Mouse (Mus musculus): ENCODE data around the gene Zfp715. TPM values are rescaled to one million over a fixed set of nuclear protein-coding genes. Genes with fewer than 3 reads are reported as not detected.
"Not testable (repeated sequence)": the region's sequence is repeated elsewhere in the genome, so short reads cannot be mapped to it uniquely, and the experiment has no call there.

The Zfp715 gene
- 10 to 100 TPM; 15.6 to 17.0 TPM for total RNA-seq (2021)
- long read RNA-seq, experiment 1, full-length matches to known transcripts: 12 of 29 reads
- long read RNA-seq, experiment 1, partial matches to known transcripts: 0 of 29 reads
- long read RNA-seq, experiment 1, other reads (novel, unspliced or antisense): 17 of 29 reads
- long read RNA-seq, experiment 2, full-length matches to known transcripts: 11 of 20 reads
- long read RNA-seq, experiment 2, partial matches to known transcripts: 0 of 20 reads
- long read RNA-seq, experiment 2, other reads (novel, unspliced or antisense): 9 of 20 reads

DNA sequence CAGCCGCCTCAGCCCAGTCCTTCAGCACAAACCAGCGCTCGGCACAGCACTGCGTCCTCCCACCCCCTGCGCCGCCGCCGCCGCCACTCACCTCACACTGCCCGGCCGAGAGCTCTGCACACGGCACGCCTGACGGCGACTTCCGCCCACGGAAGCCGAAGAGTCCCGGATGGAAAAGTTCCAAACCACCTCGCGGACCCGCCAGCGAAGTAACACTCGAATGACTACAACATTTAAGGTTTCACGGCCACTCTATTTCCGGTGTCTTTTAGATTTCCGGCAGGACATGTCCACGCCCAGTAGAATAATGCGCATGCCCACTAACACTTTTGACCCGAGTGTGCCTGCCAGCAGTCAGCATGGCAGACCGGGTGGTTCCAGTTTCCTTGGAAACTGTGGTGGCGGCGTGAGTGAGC lies at the start of gene Zfp715:
Gene Zfp715 (minus strand): TSS at position 282 of the 416 bp plus-strand sequence.
- DNase-seq: peak; percentile 82

DNA sequence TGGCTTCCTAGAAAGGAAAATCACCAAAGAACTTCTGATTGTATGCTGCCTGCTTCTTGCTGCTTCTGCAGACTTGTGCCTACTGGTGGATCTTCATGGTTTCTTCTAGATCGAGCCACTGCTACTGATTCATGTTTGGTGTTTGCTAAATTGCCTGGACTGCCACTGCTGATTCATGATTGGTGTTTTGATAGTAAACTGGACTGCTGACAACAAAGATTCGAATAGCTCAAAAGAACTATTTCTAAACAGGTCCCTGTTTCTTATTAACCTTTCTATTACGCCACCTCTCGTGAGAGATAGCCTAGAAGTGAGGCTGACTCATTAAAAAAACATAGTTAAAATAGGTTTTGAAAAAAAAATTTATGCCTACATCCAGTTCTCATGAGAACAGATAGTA lies 48.9 kb upstream of the Zfp715 start:
- no peak for DNase-seq

DNA sequence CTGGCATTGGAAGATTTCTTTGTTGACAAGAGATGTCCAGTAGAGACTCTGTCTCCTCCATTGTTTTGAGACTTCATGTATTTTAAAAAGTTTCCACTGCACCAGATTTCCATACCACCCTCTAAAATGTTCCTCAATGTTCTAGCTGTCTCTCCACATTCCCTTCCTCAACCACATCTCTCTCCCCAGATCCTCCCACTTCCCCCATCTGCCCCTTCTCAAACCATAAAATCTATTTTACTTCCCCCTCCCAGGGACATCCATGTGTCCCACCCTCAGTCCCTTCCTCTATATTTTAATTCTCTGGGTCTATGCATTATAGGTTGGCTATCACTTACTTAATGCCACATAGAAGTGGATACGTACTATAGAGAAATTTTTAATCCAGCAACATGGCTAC lies 48.3 kb upstream of the Zfp715 start:
- DNase-seq: no peak

DNA sequence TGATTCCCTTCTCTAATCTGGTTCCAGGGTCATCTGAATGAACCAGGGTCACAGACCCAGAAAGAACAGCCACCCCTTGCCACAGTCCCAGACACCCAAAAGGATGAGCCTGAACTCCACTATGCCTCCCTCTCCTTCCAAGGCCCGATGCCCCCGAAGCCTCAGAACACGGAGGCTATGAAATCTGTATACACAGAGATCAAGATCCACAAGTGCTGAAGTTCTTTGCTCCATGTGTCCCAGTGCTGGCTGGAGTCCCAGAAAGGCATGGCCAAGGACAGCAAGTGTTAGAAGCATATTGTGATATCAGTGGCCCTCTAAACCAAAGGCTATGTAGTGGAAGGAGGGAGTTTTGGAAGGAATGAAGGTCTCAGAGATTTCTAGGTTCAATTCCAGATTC lies 45.5 kb upstream of the Zfp715 start:
- no peak for DNase-seq

DNA sequence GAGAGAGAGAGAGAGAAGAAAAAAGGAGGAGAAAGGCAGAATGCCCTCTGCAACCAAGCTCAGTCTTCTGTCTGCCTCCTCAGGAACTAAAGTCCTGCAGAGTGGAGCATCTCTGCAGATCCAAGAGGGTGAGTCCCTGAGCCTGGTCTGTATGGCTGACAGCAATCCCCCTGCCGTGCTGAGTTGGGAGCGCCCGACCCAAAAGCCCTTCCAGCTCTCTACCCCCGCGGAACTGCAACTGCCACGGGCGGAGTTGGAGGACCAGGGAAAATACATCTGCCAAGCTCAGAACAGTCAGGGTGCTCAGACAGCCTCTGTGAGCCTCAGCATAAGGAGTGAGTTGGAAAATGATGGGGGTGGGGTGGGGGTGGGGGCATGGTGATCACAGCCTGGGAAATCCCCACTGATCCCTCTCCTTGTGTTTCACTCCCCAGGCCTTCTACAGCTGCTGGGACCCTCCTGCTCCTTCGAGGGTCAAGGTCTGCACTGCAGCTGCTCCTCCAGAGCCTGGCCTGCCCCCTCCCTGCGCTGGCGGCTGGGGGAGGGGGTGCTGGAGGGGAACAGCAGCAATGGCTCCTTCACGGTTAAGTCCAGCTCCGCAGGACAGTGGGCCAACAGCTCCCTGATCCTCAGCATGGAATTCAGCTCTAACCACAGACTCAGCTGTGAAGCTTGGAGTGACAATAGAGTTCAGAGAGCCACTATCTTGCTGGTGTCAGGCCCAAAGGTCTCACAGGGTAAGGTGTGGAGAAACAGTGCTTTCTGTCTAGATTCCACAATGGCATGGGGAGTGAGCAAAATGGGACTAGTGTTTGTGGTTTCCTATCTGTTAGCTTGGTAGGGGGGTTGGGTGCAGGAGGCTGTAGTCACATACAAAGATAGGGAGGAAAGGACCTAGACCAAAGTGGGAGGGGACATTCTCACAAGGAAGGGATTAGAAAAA lies 42.1 kb upstream of the Zfp715 start:
- no peak for DNase-seq

DNA sequence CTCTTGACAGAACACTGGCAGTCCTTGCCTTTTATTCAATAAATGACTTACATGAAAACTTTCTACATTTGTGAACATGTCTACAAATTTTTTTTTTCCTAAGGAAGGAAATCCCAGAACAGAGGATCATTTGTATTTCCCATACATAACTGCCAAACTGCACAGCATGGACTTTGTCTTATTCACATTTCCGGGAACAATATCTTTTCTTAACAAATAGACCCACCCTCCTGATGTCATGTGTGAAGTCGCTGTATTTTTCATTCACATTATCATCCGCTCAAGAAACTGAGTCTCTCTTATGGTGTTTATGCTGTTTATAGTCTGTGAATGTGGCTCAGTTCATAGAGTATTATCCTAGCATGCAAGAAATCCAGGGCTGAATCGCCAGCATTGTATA lies 40.7 kb upstream of the Zfp715 start:
- no peak for DNase-seq

DNA sequence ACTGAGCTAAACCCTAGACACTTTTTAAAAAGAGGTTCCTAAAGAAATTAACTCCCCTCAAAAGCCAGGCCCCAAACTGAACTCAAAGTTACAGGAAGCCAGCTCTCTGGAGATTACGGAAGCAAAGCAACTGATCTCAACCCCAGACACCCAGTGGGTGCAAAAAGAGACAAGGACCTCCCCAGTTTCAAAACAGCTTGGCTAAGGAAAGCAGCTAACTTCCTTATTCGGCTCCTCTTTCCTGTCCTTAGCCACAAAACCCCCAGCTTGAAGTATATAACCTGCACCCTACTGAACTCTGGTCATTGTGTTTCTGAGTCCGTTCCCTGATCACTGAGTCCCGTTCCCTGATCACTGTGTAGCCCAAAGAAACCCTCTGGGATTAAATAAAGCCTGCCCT lies 40.0 kb upstream of the Zfp715 start:
- no peak for DNase-seq

DNA sequence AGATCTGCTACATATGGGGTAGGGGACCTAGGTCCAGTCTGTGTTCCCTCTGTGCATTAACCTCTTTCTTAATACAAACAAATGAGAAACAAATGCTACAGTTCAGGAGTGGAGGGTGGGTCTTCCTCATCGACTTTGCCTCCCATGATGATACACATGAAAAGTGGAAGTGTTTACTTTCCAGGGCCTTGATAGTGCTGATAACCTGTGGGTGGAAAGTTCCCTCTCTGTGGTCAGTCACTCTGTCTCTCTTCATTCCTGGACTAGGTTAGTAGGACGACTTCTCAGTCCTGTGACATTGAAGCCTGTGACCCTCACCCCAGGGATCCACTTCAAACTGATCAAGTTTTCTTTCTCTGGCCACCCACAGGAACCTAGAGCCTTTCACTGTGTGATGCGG lies 38.1 kb upstream of the Zfp715 start, which contains the start of gene Siglecf:
Gene Siglecf (plus strand): TSS at position 188 of the 400 bp plus-strand sequence.
- no peak for DNase-seq

DNA sequence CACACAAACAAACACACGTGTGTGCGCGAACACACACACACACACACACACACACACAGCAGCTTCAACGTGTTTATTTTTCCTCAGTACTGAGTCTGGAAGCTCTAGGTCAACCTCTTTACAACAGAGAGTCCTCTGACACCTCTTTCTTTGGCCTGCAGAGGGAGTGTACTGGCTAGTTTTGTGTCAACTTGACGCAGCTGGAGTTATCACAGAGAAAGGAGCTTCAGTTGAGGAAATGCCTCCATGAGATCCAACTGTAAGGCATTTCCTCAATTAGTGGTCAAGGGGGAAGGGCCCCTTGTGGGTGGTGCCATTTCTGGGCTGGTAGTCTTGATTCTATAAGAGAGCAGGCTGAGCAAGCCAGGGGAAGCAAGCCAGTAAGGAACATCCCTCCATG lies 36.5 kb upstream of the Zfp715 start:
- not testable (repeated sequence) for DNase-seq

DNA sequence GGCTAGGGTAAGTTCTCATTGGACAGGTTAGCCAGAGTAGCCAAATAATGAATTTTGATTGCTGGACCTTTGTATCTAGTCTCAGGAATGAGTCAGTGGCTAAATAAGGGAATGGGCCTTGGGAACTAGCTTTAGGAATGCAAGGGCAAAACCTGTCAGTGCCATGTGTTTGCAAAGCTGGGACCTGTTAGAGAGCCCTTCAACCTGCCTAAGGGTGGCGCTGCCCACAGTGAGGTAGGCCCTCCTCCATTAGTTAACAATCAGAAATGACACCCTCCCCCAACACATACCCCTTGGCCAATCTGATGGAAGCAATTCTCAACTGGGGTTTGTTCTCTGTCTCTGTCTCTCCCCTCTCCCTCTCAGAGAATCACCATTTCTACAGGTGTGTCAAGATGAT lies 33.5 kb upstream of the Zfp715 start:
- DNase-seq: no peak

DNA sequence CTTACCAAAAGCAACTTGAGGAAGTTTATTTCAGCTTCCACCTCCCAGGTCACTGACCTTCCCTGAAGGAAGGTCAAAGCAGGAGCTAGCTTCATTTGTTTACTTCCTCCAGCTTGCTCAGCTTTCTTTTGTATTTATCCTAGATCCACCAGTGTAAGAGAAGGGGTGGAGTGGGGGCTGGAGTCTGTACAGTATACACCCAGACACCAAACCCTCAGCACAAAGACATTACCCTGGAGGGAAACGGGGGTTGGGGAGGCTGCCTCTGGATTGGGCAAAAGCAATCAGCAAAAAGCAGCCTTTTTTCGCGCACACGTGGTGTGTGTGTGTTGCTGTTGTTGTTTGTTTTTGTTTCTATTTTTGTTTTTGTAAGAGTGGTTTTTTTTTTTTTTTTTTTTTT lies 33.1 kb upstream of the Zfp715 start:
- DNase-seq: no peak

DNA sequence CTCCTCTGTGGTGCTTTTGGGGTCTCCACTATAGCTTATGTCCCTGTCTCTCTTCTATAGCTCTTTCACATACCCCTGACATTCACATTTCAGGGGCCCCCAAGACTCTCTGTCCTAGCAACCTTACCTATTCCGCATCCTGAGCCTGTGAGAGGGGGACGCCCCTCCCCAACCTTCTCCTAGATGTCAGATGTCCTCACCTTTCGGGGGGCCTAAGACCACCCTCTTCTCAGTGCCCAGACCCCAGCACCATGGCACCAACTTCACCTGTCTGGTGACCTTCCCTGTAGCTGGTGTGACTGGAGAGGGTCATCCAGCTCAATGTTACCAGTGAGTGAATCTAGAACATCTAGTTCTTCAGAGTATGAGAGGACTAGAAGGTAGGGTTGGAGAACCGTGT lies 31.4 kb upstream of the Zfp715 start:
- DNase-seq: no peak

DNA sequence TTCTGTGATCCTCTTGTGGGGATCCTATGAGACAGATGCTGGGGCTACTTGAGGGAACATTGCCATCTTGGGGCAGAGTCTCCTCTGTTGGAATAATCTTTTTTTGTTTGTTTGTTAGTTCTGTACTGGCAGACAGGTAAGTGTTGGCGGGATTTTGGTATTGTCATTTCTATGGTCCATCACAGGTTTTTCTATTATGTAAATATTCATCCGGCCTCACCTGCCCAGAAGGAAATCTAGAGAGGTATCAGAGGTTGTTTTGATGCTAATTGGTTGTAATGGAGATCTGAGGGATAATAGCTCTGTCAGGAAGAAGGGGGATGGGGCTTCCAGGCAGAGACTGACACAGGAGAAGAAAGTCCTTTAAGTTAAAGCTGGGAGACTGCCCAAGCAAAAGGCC lies 30.9 kb upstream of the Zfp715 start:
- DNase-seq: no peak

DNA sequence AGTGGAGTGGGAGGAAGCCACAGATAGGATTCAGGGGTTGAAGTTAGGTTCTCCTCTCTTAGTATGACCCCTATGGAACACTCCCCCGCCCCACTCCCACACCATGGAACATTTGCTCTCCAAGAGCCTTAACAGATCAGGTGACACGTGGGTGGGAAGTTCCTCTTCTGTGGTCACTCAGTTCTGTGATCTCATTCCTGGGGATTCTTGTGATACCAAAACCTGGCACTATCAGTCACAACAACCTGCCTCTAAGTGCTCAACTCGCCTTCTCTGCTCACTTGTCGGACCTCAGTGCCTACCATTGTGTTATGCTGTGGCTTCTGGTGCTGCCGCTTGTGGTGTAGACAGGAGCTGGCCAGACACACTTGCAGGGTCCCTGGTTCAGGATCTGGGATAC lies 30.1 kb upstream of the Zfp715 start:
- DNase-seq: no peak

DNA sequence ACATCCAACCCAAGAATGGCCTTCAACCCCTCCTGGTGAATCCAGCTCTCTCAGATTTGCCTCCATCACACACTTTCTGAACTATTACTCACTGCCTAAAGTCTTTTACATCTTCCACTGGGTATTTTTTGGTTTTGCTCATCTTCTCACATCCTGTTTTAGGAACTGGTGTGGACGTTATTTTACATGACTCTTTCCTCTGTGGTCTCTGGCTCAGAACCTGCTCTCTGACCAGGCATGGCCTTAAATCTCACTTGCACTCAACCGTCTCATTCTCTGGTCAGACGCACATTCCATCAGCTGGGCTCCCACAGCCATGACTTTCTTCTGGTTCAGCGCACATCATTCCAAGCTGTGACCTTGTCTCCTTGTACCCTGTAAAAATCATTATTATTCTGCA lies 27.7 kb upstream of the Zfp715 start:
- DNase-seq: no peak

DNA sequence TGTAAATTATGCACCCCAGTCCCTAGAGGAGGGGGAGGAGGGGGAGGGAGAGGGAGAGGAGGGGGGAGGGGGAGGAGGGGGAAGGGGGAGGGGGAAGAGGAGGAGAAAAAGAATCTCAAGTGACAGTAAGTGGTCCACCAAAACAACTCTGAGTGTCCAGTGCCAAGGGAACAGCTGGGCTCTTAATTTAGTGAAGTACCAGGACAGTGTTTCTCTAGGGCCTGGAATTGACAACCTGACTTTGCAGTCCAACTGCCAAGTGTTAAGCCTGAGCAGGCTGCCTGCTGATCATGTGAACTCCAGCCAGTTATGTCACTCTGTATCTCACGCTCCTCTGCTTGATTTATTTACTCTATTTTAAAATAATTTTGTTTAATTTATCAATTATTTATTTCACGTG lies 20.8 kb upstream of the Zfp715 start:
- DNase-seq: no peak

DNA sequence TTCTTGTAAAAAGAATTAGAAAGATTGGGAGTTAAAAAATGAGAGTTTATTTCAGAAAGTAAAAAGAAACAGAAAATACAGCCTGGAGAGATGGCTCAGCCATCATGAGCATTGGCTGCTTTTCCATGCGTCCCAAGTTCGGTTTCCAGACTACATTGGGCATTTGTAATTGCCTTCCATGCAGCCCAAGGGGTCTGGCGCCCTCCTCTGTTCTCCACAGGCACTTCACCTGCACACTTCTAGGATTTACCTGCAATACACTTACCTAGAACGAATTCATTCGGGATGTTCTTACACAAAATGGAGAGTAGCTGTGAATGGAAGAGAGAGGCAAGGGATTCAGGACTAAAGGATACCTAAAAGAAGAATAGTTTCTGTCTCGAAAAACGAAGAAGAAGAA lies 20.1 kb upstream of the Zfp715 start:
- DNase-seq: peak; percentile 38

DNA sequence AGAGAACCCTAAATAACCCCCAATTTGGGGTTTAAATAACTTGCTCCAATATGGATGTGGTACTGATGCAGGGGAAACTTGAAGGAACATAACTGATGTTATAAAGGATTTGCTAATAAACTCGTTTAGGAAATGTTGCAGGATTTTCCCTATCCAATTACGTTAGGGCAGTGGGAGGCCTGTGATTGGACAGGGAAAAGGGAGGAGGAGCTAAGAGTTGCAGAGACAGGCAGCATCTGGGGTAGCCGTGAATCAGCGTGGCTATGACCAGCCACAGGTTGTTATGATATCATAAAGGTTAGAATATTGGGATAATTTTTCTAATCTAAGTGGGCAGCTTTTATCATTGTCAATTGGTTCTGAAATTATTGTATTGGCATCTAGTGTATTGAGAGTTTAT lies 15.0 kb upstream of the Zfp715 start:
- DNase-seq: no peak

DNA sequence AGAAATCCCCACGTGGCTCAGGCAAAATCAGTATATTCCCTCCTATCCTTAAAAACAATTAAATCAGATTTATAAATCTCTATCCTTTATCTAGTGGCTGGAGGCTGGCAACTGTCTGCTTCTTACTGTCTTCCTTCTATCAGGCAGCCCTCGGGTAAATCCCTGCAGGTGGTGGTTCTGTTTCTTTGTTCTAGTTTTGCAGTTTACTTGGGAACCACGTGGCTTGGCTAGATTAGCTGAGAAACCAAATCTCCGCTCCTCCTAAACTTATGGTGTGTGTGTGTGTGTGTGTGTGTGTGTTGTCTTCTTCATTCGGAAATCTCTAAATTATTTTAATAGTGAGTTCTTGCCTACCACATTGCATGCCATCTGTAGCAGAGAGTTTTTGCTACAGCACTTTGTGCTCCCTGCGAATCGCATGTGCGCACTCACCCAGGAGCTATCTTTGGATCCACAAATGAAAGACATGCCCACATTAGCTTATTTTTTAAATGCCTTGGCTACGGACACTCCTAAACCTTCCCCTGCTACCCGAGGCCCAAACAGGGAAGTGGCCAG lies 13.2 kb upstream of the Zfp715 start:
- no peak for DNase-seq

DNA sequence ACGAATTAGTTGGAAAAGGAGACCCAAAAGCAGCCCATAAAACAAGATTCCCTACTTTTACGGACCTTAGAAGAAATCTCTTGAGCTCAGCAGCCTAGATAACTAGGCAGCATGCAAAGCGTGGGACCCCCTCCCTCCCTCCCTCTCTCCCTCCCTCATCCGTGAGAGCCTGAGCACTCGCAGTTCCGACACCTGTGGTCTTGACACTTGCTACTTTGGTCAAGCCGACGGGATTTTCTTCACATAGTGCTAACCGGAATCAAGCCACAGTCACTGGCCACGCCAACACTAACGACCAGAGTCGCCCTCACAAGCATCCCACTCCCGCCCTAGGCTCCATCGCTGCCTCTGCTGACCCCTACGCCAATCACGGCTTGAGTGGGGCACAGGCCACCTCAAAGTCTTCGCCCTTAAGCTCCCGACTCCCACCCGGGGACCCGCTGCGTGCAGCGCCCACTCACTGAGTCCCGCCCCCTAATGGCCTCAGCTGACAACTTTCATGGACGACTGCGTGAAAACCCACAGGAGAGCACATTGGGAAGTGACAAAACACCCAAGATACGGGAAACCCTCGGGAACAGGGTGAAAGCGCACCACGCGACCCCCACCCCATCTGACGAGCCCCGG lies 595 bp downstream of the Zfp715 start:
- no peak for DNase-seq

DNA sequence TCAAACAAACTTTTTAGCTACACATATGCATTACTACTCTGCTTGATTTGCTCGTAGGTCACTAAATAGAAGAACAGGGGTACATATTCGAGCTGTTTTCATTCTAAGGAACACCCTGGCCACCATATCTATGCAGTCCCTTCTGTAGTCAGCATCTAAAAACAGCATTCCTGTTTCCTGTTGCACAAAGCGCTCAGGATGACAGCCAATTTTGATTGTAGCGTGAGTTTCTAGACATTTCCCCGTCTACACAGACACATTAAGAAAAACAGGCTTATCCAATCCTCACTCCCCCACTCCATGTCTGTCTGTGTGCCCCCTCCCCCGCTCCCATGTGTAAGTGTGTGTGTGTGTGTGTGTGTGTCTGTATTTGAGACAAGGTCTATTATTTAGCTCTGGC lies 1.5 kb downstream of the Zfp715 start:
- DNase-seq: no peak

DNA sequence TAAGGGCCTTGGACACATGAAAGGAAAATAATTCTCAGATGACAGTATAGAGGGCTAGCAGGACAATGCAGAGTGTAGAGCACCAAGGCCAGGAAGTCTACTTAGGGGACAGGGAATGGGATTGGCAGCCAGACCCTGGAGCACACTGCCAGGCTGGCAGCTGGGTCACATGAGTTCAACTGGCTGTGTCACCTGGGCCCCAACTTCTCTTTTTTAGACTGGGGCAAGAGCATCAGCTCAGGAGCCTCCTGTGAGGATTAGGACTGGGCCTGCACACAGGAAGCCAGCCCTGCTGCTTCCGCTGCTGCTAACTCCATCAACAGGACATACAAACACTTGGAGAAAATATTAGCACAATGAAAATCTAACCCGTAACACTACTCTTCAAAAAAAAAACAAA lies 4.0 kb downstream of the Zfp715 start:
- DNase-seq: no peak

DNA sequence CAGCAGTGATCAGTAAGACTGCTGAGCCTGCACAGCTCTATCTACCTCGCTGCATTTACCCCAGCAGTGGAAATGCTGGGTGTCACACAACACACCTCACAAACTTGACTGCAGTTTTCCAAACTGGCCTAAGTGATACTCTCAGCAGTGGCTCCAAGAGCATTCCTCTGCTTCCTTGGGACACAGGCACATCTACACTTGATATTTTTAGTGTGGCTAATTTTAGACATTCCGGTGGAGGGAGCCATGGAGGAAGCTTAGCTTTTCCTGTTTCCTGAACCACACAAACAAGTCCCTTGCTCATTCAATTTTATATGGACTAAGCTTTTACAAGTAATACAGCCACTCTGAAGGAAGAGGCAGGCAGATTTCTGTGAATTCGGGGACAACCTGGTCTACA lies 7.9 kb downstream of the Zfp715 start:
- no peak for DNase-seq
